Mouse (Mus musculus): ENCODE measurements around the gene Cdc6.

Gene Cdc6

GRCm38 (mm10) chr11:98937410-98937913 lies 29.9 kb downstream of the Cdc6 start:
- no peak for TF ChIP-seq GATA4 (IDR thresholded peaks at IDR 0.05; ENCODE audit: insufficient replicate concordance, low read length)

- no peak for TF ChIP-seq GATA4 (IDR thresholded peaks at IDR 0.05; ENCODE audit: insufficient replicate concordance, low read length)
These were observed 30.5 kb downstream of the Cdc6 start for GRCm38 (mm10) chr11:98937914-98938694.

- no peak for TF ChIP-seq GATA4 (IDR thresholded peaks at IDR 0.05; ENCODE audit: insufficient replicate concordance, low read length)
These were observed 31.1 kb downstream of the Cdc6 start for GRCm38 (mm10) chr11:98938701-98939083.

- TF ChIP-seq GATA4 (IDR thresholded peaks at IDR 0.05; ENCODE audit: insufficient replicate concordance, low read length) = no peak
These were observed 31.7 kb downstream of the Cdc6 start for GRCm38 (mm10) chr11:98939084-98939952.

- TF ChIP-seq GATA4 (IDR thresholded peaks at IDR 0.05; ENCODE audit: insufficient replicate concordance, low read length) = no peak
These were observed 32.5 kb downstream of the Cdc6 start for GRCm38 (mm10) chr11:98939953-98940641.

GRCm38 (mm10) chr11:98940776-98941175 lies 33.2 kb downstream of the Cdc6 start:
- no peak for TF ChIP-seq GATA4 (IDR thresholded peaks at IDR 0.05; ENCODE audit: insufficient replicate concordance, low read length)

- TF ChIP-seq GATA4 (IDR thresholded peaks at IDR 0.05; ENCODE audit: insufficient replicate concordance, low read length) = no peak
These were observed 33.8 kb downstream of the Cdc6 start for GRCm38 (mm10) chr11:98941341-98941825.

GRCm38 (mm10) chr11:98941826-98942550 lies 34.4 kb downstream of the Cdc6 start:
- TF ChIP-seq GATA4 (IDR thresholded peaks at IDR 0.05; ENCODE audit: insufficient replicate concordance, low read length) = no peak

- no peak for TF ChIP-seq GATA4 (IDR thresholded peaks at IDR 0.05; ENCODE audit: insufficient replicate concordance, low read length)
These were observed 34.9 kb downstream of the Cdc6 start for GRCm38 (mm10) chr11:98942555-98942922.

- TF ChIP-seq GATA4 (IDR thresholded peaks at IDR 0.05; ENCODE audit: insufficient replicate concordance, low read length) = no peak
These were observed 35.5 kb downstream of the Cdc6 start for GRCm38 (mm10) chr11:98942923-98943641.

- no peak for TF ChIP-seq GATA4 (IDR thresholded peaks at IDR 0.05; ENCODE audit: insufficient replicate concordance, low read length)
These were observed 36.3 kb downstream of the Cdc6 start for GRCm38 (mm10) chr11:98943741-98944461.

GRCm38 (mm10) chr11:98944897-98945604 lies 37.5 kb downstream of the Cdc6 start:
- TF ChIP-seq GATA4 (IDR thresholded peaks at IDR 0.05; ENCODE audit: insufficient replicate concordance, low read length) = no peak

- TF ChIP-seq GATA4 (IDR thresholded peaks at IDR 0.05; ENCODE audit: insufficient replicate concordance, low read length) = no peak
These were observed 38.0 kb downstream of the Cdc6 start for GRCm38 (mm10) chr11:98945605-98945977.

Measured in liver, adult (tissue).